Mouse (Mus musculus): Measurements from ENCODE around the gene Sdhaf1. TPM values are rescaled to one million over a fixed set of nuclear protein-coding genes. Genes with fewer than 3 reads are reported as not detected.
A peak's percentile ranks its signal among the peaks of the same experiment; 100 is the strongest.

Sdhaf1 gene
- polyA plus RNA-seq, 1 experiment from 2014 or later = 20.6 TPM

- H3K27ac ChIP-seq (ENCODE audit: low read depth, low read length) = no peak overlapping the region
- no peak overlapping the region for H3K4me3 ChIP-seq (ENCODE audit: low read length)
- 0 out of 2 replicates have a peak, but pooled peaks cover 4% of the 10 kb centered on the region for H3K4me1 ChIP-seq (ENCODE audit: control insufficient read depth, insufficient read depth, low read length)
- no peaks in the 10 kb centered on the region for H3K27me3 ChIP-seq (ENCODE audit: control insufficient read depth, insufficient read depth, low read length)
- 10% methylated on average over 6 of the region's 6 CpGs for WGBS
- H3K9me3 ChIP-seq (ENCODE audit: control insufficient read depth, low read length) = no peaks in the 10 kb centered on the region
- no peak for ATAC-seq (ENCODE audit: low FRiP score, low TSS enrichment)
- H3K36me3 ChIP-seq (ENCODE audit: control insufficient read depth, insufficient read depth, low read length) = no peaks in the 10 kb centered on the region
- no peak overlapping the region for H3K9ac ChIP-seq (ENCODE audit: low read depth, low read length)
- H3K4me2 ChIP-seq (replicated peaks; ENCODE audit: low read depth, low read length) = no peak overlapping the region
Observed at GRCm38 (mm10) chr7:30353279-30353822, 29.7 kb upstream of the Sdhaf1 start.

- no peaks in the 10 kb centered on the region for H3K9me3 ChIP-seq (ENCODE audit: control insufficient read depth, low read length)
- H3K9ac ChIP-seq (ENCODE audit: low read depth, low read length) = no peak overlapping the region
- 2% methylated on average over 29 of the region's 30 CpGs for WGBS
- ATAC-seq (ENCODE audit: low FRiP score, low TSS enrichment) = peak; percentile 48; the same call in 1 of the 2 replicates
- no peaks in the 10 kb centered on the region for H3K36me3 ChIP-seq (ENCODE audit: control insufficient read depth, insufficient read depth, low read length)
- H3K4me2 ChIP-seq (replicated peaks; ENCODE audit: low read depth, low read length) = no peak overlapping the region
- H3K4me1 ChIP-seq (ENCODE audit: control insufficient read depth, insufficient read depth, low read length) = no peaks in the 10 kb centered on the region
- H3K4me3 ChIP-seq (ENCODE audit: low read length) = no peak overlapping the region
- H3K27ac ChIP-seq (ENCODE audit: low read depth, low read length) = no peak overlapping the region
- peaks cover 5% of the 10 kb centered on the region; the same call in 1 of the 2 replicates for H3K27me3 ChIP-seq (ENCODE audit: control insufficient read depth, insufficient read depth, low read length)
Observed at GRCm38 (mm10) chr7:30347828-30348227, 24.1 kb upstream of the Sdhaf1 start.

GRCm38 (mm10) chr7:30346635-30347379 is 23.1 kb upstream of the Sdhaf1 start:
- WGBS = 28% methylated on average over 21 of the region's 21 CpGs
- Histone ChIP-seq H3K27ac (ENCODE audit: low read depth, low read length) (no peak overlapping the region), H3K4me3 (ENCODE audit: low read length) (no peak overlapping the region), H3K9me3 (ENCODE audit: control insufficient read depth, low read length) (no peaks in the 10 kb centered on the region), H3K9ac (ENCODE audit: low read depth, low read length) (no peak overlapping the region), H3K4me2 (replicated peaks; ENCODE audit: low read depth, low read length) (no peak overlapping the region), H3K4me1 (ENCODE audit: control insufficient read depth, insufficient read depth, low read length) (no peaks in the 10 kb centered on the region), H3K36me3 (ENCODE audit: control insufficient read depth, insufficient read depth, low read length) (no peaks in the 10 kb centered on the region), H3K27me3 (ENCODE audit: control insufficient read depth, insufficient read depth, low read length) (peaks cover 5% of the 10 kb centered on the region; the same call in 1 of the 2 replicates)
- no peak for ATAC-seq (ENCODE audit: low FRiP score, low TSS enrichment)

GRCm38 (mm10) chr7:30339432-30340109 is 15.9 kb upstream of the Sdhaf1 start:
- no peak for ATAC-seq (ENCODE audit: low FRiP score, low TSS enrichment)
- no peak overlapping the region for H3K4me2 ChIP-seq (replicated peaks; ENCODE audit: low read depth, low read length)
- H3K4me1 ChIP-seq (ENCODE audit: control insufficient read depth, insufficient read depth, low read length) = no peaks in the 10 kb centered on the region
- H3K4me3 ChIP-seq (ENCODE audit: low read length) = no peak overlapping the region
- 68% methylated on average over 5 of the region's 5 CpGs for WGBS
- no peak overlapping the region for H3K27ac ChIP-seq (ENCODE audit: low read depth, low read length)
- peaks cover 16% of the 10 kb centered on the region; the same call in 1 of the 2 replicates for H3K27me3 ChIP-seq (ENCODE audit: control insufficient read depth, insufficient read depth, low read length)
- H3K9ac ChIP-seq (ENCODE audit: low read depth, low read length) = no peak overlapping the region
- H3K9me3 ChIP-seq (ENCODE audit: control insufficient read depth, low read length) = no peaks in the 10 kb centered on the region
- H3K36me3 ChIP-seq (ENCODE audit: control insufficient read depth, insufficient read depth, low read length) = no peaks in the 10 kb centered on the region

GRCm38 (mm10) chr7:30336384-30336783 is 12.7 kb upstream of the Sdhaf1 start:
- peaks cover 16% of the 10 kb centered on the region; the same call in 1 of the 2 replicates for H3K27me3 ChIP-seq (ENCODE audit: control insufficient read depth, insufficient read depth, low read length)
- H3K4me3 ChIP-seq (ENCODE audit: low read length) = no peak overlapping the region
- H3K9me3 ChIP-seq (ENCODE audit: control insufficient read depth, low read length) = no peaks in the 10 kb centered on the region
- no peaks in the 10 kb centered on the region for H3K36me3 ChIP-seq (ENCODE audit: control insufficient read depth, insufficient read depth, low read length)
- peak; percentile 48; the same call in 1 of the 2 replicates for ATAC-seq (ENCODE audit: low FRiP score, low TSS enrichment)
- 4% methylated on average over 9 of the region's 9 CpGs for WGBS
- no peak overlapping the region for H3K4me2 ChIP-seq (replicated peaks; ENCODE audit: low read depth, low read length)
- H3K4me1 ChIP-seq (ENCODE audit: control insufficient read depth, insufficient read depth, low read length) = no peaks in the 10 kb centered on the region
- H3K9ac ChIP-seq (ENCODE audit: low read depth, low read length) = no peak overlapping the region
- H3K27ac ChIP-seq (ENCODE audit: low read depth, low read length) = no peak overlapping the region

GRCm38 (mm10) chr7:30335688-30336087 is 12.0 kb upstream of the Sdhaf1 start:
- Histone ChIP-seq H3K9ac (ENCODE audit: low read depth, low read length) (no peak overlapping the region), H3K4me2 (replicated peaks; ENCODE audit: low read depth, low read length) (no peak overlapping the region), H3K27me3 (ENCODE audit: control insufficient read depth, insufficient read depth, low read length) (peaks cover 16% of the 10 kb centered on the region; the same call in 1 of the 2 replicates), H3K4me3 (ENCODE audit: low read length) (no peak overlapping the region), H3K27ac (ENCODE audit: low read depth, low read length) (no peak overlapping the region), H3K9me3 (ENCODE audit: control insufficient read depth, low read length) (no peaks in the 10 kb centered on the region), H3K4me1 (ENCODE audit: control insufficient read depth, insufficient read depth, low read length) (no peaks in the 10 kb centered on the region), H3K36me3 (ENCODE audit: control insufficient read depth, insufficient read depth, low read length) (no peaks in the 10 kb centered on the region)
- 72% methylated on average over 6 of the region's 6 CpGs for WGBS
- no peak for ATAC-seq (ENCODE audit: low FRiP score, low TSS enrichment)

- Histone ChIP-seq H3K9me3 (ENCODE audit: control insufficient read depth, low read length) (no peaks in the 10 kb centered on the region), H3K27me3 (ENCODE audit: control insufficient read depth, insufficient read depth, low read length) (peaks cover 16% of the 10 kb centered on the region; the same call in 1 of the 2 replicates), H3K4me3 (ENCODE audit: low read length) (no peak overlapping the region), H3K9ac (ENCODE audit: low read depth, low read length) (no peak overlapping the region), H3K4me2 (replicated peaks; ENCODE audit: low read depth, low read length) (no peak overlapping the region), H3K4me1 (ENCODE audit: control insufficient read depth, insufficient read depth, low read length) (no peaks in the 10 kb centered on the region), H3K36me3 (ENCODE audit: control insufficient read depth, insufficient read depth, low read length) (no peaks in the 10 kb centered on the region), H3K27ac (ENCODE audit: low read depth, low read length) (no peak overlapping the region)
- ATAC-seq (ENCODE audit: low FRiP score, low TSS enrichment) = no peak
- 69% methylated on average over 5 of the region's 5 CpGs for WGBS
Observed at GRCm38 (mm10) chr7:30334563-30334962, 10.9 kb upstream of the Sdhaf1 start.

- Histone ChIP-seq H3K9ac (ENCODE audit: low read depth, low read length) (no peak overlapping the region), H3K4me2 (replicated peaks; ENCODE audit: low read depth, low read length) (no peak overlapping the region), H3K36me3 (ENCODE audit: control insufficient read depth, insufficient read depth, low read length) (no peaks in the 10 kb centered on the region), H3K4me1 (ENCODE audit: control insufficient read depth, insufficient read depth, low read length) (no peaks in the 10 kb centered on the region), H3K27me3 (ENCODE audit: control insufficient read depth, insufficient read depth, low read length) (peaks cover 13% of the 10 kb centered on the region; the same call in 1 of the 2 replicates), H3K9me3 (ENCODE audit: control insufficient read depth, low read length) (no peaks in the 10 kb centered on the region), H3K4me3 (ENCODE audit: low read length) (no peak overlapping the region), H3K27ac (ENCODE audit: low read depth, low read length) (no peak overlapping the region)
- 46% methylated on average over 4 of the region's 4 CpGs for WGBS
- no peak for ATAC-seq (ENCODE audit: low FRiP score, low TSS enrichment)
Observed at GRCm38 (mm10) chr7:30333436-30333835, 9.7 kb upstream of the Sdhaf1 start.

Data from kidney, embryonic 14.5 days (tissue).